ENCODE assay signal across 10 mouse cellular contexts in the genomic region with DNA sequence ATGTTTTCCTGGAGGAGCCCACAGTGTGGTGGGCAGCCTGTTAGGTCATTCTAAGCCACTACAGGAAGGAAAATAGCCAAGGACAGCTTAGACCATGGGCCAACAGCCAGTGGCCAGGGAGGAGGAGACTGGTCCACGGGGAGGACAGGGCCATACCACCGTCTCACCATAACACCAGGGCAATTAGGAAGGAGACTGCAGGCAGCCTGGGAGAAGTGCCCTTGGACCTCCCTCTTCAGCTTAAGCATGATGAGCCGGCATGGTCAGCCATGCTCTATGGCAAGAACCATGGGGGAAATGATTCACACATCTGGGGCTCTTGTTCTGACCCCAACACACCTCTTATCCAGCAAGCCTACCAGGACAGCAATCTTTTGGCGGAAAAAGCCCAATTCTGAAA. TPM values are rescaled to one million over a fixed set of nuclear protein-coding genes. Genes with fewer than 3 reads are reported as not detected.
A peak's percentile ranks its signal among the peaks of the same experiment; 100 is the strongest.
DNase-seq lines count a peak whose midpoint lies in the region; ATAC-seq and TF ChIP-seq lines count a peak whose summit lies in the region.
"Had no signal": no experiment of that assay in that cellular context is flagged by ENCODE, and none has a peak within 500 bp of the region (broad histone marks: within the 10 kb centered on the region; RNA-seq: fewer than 3 reads in every experiment).

No protein-coding gene starts in this region.

- intact Hi-C loops in heart, postnatal 25 days (cut with DNase I), result loop anchor here (10.0 kb wide), 1 partner anchor 172 kb away; no protein-coding TSS in a partner anchor

- no peak for ATAC-seq in forebrain, embryonic 12.5 days (ENCODE audit: low FRiP score)
- no peak for ATAC-seq in liver, embryonic 14.5 days (ENCODE audit: insufficient read depth)
- ATAC-seq in lung, postnatal 0 days, result no peak

- H3K27ac ChIP-seq in heart, embryonic 10.5 days, result no peak overlapping the region
- H3K27ac ChIP-seq in forebrain, embryonic 12.5 days, result no peak overlapping the region
- no peak overlapping the region for H3K27ac ChIP-seq in liver, embryonic 14.5 days
- no peak overlapping the region for H3K27ac ChIP-seq in lung, postnatal 0 days (ENCODE audit: low read length)

- no peak for TF ChIP-seq EP300 in liver, embryonic 14.5 days (IDR thresholded peaks at IDR 0.05; ENCODE audit: low read depth)
- no peak for TF ChIP-seq EP300 in lung, postnatal 0 days (IDR thresholded peaks at IDR 0.05)

- 35% methylated on average over 4 of the region's 4 CpGs for WGBS in heart, embryonic 10.5 days
- WGBS in forebrain, embryonic 12.5 days, result 51% methylated on average over 4 of the region's 4 CpGs
- 66% methylated on average over 4 of the region's 4 CpGs for WGBS in liver, embryonic 14.5 days (ENCODE audit: insufficient replicate concordance)
- 44% methylated on average over 4 of the region's 4 CpGs for WGBS in lung, postnatal 0 days

- peaks cover 17% of the 10 kb centered on the region; the same call in 1 of the 2 replicates for H3K36me3 ChIP-seq in heart, embryonic 10.5 days
- H3K36me3 ChIP-seq in forebrain, embryonic 12.5 days (replicated peaks), result peaks cover 21% of the 10 kb centered on the region
- H3K36me3 ChIP-seq in liver, embryonic 14.5 days (replicated peaks; ENCODE audit: control insufficient read depth, insufficient read depth, low read depth), result no peaks in the 10 kb centered on the region; the same call in 1 of the 2 replicates
- no peaks in the 10 kb centered on the region for H3K36me3 ChIP-seq in lung, postnatal 0 days (ENCODE audit: insufficient read depth, low read length)

- peaks cover 14% of the 10 kb centered on the region for H3K27me3 ChIP-seq in heart, embryonic 10.5 days (ENCODE audit: insufficient read depth, poor library complexity, severe bottlenecking)
- H3K27me3 ChIP-seq in forebrain, embryonic 12.5 days, result peaks cover 13% of the 10 kb centered on the region
- no peaks in the 10 kb centered on the region for H3K27me3 ChIP-seq in liver, embryonic 14.5 days (ENCODE audit: control insufficient read depth, insufficient read depth, low read length)
- no peaks in the 10 kb centered on the region for H3K27me3 ChIP-seq in lung, postnatal 0 days (replicated peaks; ENCODE audit: insufficient read depth, low read length)

- H3K4me1 ChIP-seq in heart, embryonic 10.5 days, result peaks cover 39% of the 10 kb centered on the region
- H3K4me1 ChIP-seq in forebrain, embryonic 12.5 days, result peaks cover 37% of the 10 kb centered on the region
- peaks cover 31 to 42% of the 10 kb centered on the region in 2 experiments for H3K4me1 ChIP-seq in liver, embryonic 14.5 days (replicated peaks; ENCODE audit: control insufficient read depth in 2 of 2, insufficient read depth in 2 of 2, low read length in 1 of 2)
- no peaks in the 10 kb centered on the region for H3K4me1 ChIP-seq in lung, postnatal 0 days (ENCODE audit: insufficient read depth, low read depth, low read length)

- H3K4me2 ChIP-seq in forebrain, embryonic 12.5 days, result peak overlapping the region; percentile 89
- peak overlapping the region; percentile 95 for H3K4me2 ChIP-seq in liver, embryonic 14.5 days (ENCODE audit: low read depth)
- no peak overlapping the region for H3K4me2 ChIP-seq in lung, postnatal 0 days (replicated peaks; ENCODE audit: low read depth, low read length)

- no peak for DNase-seq in heart, embryonic 10.5 days (ENCODE audit: low spot score)
- DNase-seq in heart, postnatal 25 days (ENCODE audit: low spot score), result no peak
- DNase-seq in NIH3T3 (ENCODE audit: low read depth), result peak; percentile 49
- DNase-seq in liver, embryonic 14.5 days (ENCODE audit: low read depth in 3 of 3, low spot score in 3 of 3), result no peak
- no peak for DNase-seq in adrenal gland, postnatal 36 days
- DNase-seq in thymus, postnatal 25 days, result no peak
- DNase-seq in lung, postnatal 0 days (ENCODE audit: low spot score), result no peak

- peak overlapping the region; percentile 89 for H3K4me3 ChIP-seq in heart, embryonic 10.5 days
- H3K4me3 ChIP-seq in forebrain, embryonic 12.5 days (replicated peaks), result peak overlapping the region; percentile 92
- peak overlapping the region in 1 of 2 experiments; percentile 77; a peak in 2 of 4 replicates for H3K4me3 ChIP-seq in liver, embryonic 14.5 days (ENCODE audit: insufficient read depth in 1 of 2, low read depth in 2 of 2, low read length in 2 of 2)
- no peak overlapping the region for H3K4me3 ChIP-seq in lung, postnatal 0 days (ENCODE audit: low read depth, low read length)

- H3K9ac ChIP-seq in forebrain, embryonic 12.5 days, result peak overlapping the region; percentile 95; the same call in 1 of the 2 replicates
- no peak overlapping the region; the same call in 1 of the 2 replicates for H3K9ac ChIP-seq in liver, embryonic 14.5 days (replicated peaks)
- H3K9ac ChIP-seq in lung, postnatal 0 days (replicated peaks; ENCODE audit: low read depth), result no peak overlapping the region

- no peak for TF ChIP-seq CTCF in liver, embryonic 14.5 days (IDR thresholded peaks at IDR 0.05; ENCODE audit: low read depth)
- TF ChIP-seq CTCF in lung, postnatal 0 days (IDR thresholded peaks at IDR 0.05), result no peak

- H3K9me3 ChIP-seq in heart, embryonic 10.5 days, result no peaks in the 10 kb centered on the region
- H3K9me3 ChIP-seq in forebrain, embryonic 12.5 days, result no peaks in the 10 kb centered on the region
- H3K9me3 ChIP-seq in liver, embryonic 14.5 days (ENCODE audit: control insufficient read depth, low read length), result no peaks in the 10 kb centered on the region
- no peaks in the 10 kb centered on the region for H3K9me3 ChIP-seq in lung, postnatal 0 days (ENCODE audit: low read length)

RNA-seq across cellular contexts. Expression of gene Shf, which starts 1.8 kb away (rescaled TPM):
- 3.2 and 5.4 TPM in 2 replicates for polyA plus RNA-seq in heart, embryonic 10.5 days (2016; fragmentation: Nextera tagmentation; extraction: Ambion mirVana)
- 1 to 10 TPM; 3.7 to 6.6 TPM for total RNA-seq in heart, postnatal 25 days (2021)
- polyA plus RNA-seq in forebrain, embryonic 12.5 days (2016; fragmentation: Nextera tagmentation; extraction: Ambion mirVana), result 5.1 and 6.8 TPM in 2 replicates
- 4.4 and 7.1 TPM in 2 replicates for polyA plus RNA-seq in liver, embryonic 14.5 days (2012; rRNA removed)
- 1.6 and 1.8 TPM in 2 replicates for polyA plus RNA-seq in liver, embryonic 14.5 days (2014; fragmentation: Nextera tagmentation; extraction: Ambion mirVana)
- 1 to 10 TPM; 9.3 to 9.4 TPM for total RNA-seq in adrenal gland, postnatal 36 days (2021)
- polyA plus RNA-seq in lung, postnatal 0 days (2015; fragmentation: Nextera tagmentation; extraction: Ambion mirVana), result 1.8 and 2.5 TPM in 2 replicates

RNA-seq across cellular contexts. Expression of gene Duox1, which starts 51.7 kb away (rescaled TPM):
- 0.02 TPM in 1 of 2 replicates, not detected in the other for polyA plus RNA-seq in heart, embryonic 10.5 days (2016; fragmentation: Nextera tagmentation; extraction: Ambion mirVana)
- under 1 TPM; 0.20 to 0.23 TPM for total RNA-seq in heart, postnatal 25 days (2021)
- polyA plus RNA-seq in forebrain, embryonic 12.5 days (2016; fragmentation: Nextera tagmentation; extraction: Ambion mirVana), result 0.04 and 0.08 TPM in 2 replicates
- polyA plus RNA-seq in liver, embryonic 14.5 days (2012; rRNA removed), result not detected in 2 replicates
- polyA plus RNA-seq in liver, embryonic 14.5 days (2014; fragmentation: Nextera tagmentation; extraction: Ambion mirVana), result not detected in 2 replicates
- under 1 TPM; 0.10 to 0.13 TPM for total RNA-seq in adrenal gland, postnatal 36 days (2021)
- polyA plus RNA-seq in lung, postnatal 0 days (2015; fragmentation: Nextera tagmentation; extraction: Ambion mirVana), result 0.06 and 0.15 TPM in 2 replicates
- total RNA-seq: CH12.LX; megakaryocyte-erythroid progenitor cell, adult 5-6 weeks had no signal

RNA-seq across cellular contexts. Expression of gene Duoxa1, which starts 53.7 kb away (rescaled TPM):
- polyA plus RNA-seq in heart, embryonic 10.5 days (2016; fragmentation: Nextera tagmentation; extraction: Ambion mirVana), result not detected in 2 replicates
- under 1 TPM; 0.28 to 0.29 TPM for total RNA-seq in heart, postnatal 25 days (2021)
- 0.17 TPM in 1 of 2 replicates, not detected in the other for polyA plus RNA-seq in forebrain, embryonic 12.5 days (2016; fragmentation: Nextera tagmentation; extraction: Ambion mirVana)
- not detected in 2 replicates for polyA plus RNA-seq in liver, embryonic 14.5 days (2012; rRNA removed)
- polyA plus RNA-seq in liver, embryonic 14.5 days (2014; fragmentation: Nextera tagmentation; extraction: Ambion mirVana), result not detected in 2 replicates
- total RNA-seq in adrenal gland, postnatal 36 days (2021), result not detected
- 0.21 TPM in 1 of 2 replicates, not detected in the other for polyA plus RNA-seq in lung, postnatal 0 days (2015; fragmentation: Nextera tagmentation; extraction: Ambion mirVana)
- total RNA-seq: CH12.LX; megakaryocyte-erythroid progenitor cell, adult 5-6 weeks had no signal

RNA-seq across cellular contexts. Expression of gene Slc28a2, which starts 59.1 kb away (rescaled TPM):
- polyA plus RNA-seq in heart, embryonic 10.5 days (2016; fragmentation: Nextera tagmentation; extraction: Ambion mirVana), result 0.10 and 0.26 TPM in 2 replicates
- total RNA-seq in heart, postnatal 25 days (2021), result 10 to 100 TPM; 18.8 to 23.8 TPM
- not detected in 2 replicates for polyA plus RNA-seq in forebrain, embryonic 12.5 days (2016; fragmentation: Nextera tagmentation; extraction: Ambion mirVana)
- 0.31 and 0.45 TPM in 2 replicates for polyA plus RNA-seq in liver, embryonic 14.5 days (2012; rRNA removed)
- 0.77 and 0.86 TPM in 2 replicates for polyA plus RNA-seq in liver, embryonic 14.5 days (2014; fragmentation: Nextera tagmentation; extraction: Ambion mirVana)
- 1 to 10 TPM; 3.0 to 3.5 TPM for total RNA-seq in adrenal gland, postnatal 36 days (2021)
- polyA plus RNA-seq in lung, postnatal 0 days (2015; fragmentation: Nextera tagmentation; extraction: Ambion mirVana), result 0.10 and 0.17 TPM in 2 replicates
